Comparison of ENCODE assay signal across 8 mouse cellular contexts in the genomic region with DNA sequence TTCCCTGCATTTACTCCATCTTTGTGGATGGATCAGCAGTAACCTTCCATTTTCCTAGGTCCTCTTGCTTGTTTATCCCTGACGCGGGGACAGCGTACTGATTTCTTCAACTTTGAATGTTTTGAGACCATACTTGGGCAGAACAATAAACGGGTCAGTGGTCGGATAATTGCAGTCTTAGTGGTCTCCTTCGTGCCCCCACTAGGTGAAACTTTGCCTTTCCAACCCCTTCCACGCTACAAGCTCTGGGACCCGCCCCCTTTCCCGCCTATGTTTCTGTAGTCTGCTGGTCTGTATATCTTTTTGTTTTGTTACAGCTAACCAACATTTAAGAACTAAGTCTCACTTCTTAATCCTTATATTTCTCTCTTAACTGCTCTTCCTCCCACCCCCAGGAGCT. TPM values are rescaled to one million over a fixed set of nuclear protein-coding genes. Genes with fewer than 3 reads are reported as not detected.
DNase-seq lines count a peak whose midpoint lies in the region; ATAC-seq and TF ChIP-seq lines count a peak whose summit lies in the region.

No protein-coding gene starts in this region.

- no peaks in the 10 kb centered on the region; the same call in 1 of the 2 replicates for H3K4me1 ChIP-seq in lung, adult 2 months (ENCODE audit: control insufficient read depth, insufficient read depth, low read length)
- H3K4me1 ChIP-seq in forebrain, embryonic 12.5 days = no peaks in the 10 kb centered on the region
- H3K4me1 ChIP-seq in liver, embryonic 15.5 days (replicated peaks) = no peaks in the 10 kb centered on the region

- peak overlapping the region; percentile 53 for H3K4me2 ChIP-seq in forebrain, embryonic 12.5 days
- peak overlapping the region; percentile 77 for H3K4me2 ChIP-seq in liver, embryonic 15.5 days

- H3K4me3 ChIP-seq in lung, adult 2 months (replicated peaks; ENCODE audit: extremely low read depth, low read depth, low read length) = no peak overlapping the region
- peak overlapping the region; percentile 54 for H3K4me3 ChIP-seq in forebrain, embryonic 12.5 days (replicated peaks)
- peak overlapping the region; percentile 70 for H3K4me3 ChIP-seq in liver, embryonic 15.5 days (replicated peaks)

- TF ChIP-seq POLR2A in lung, adult 2 months (IDR thresholded peaks at IDR 0.05; ENCODE audit: borderline replicate concordance, extremely low read depth, low read depth, low read length) = no peak

- DNase-seq in adrenal gland, adult 2 months = peak; percentile 6
- no peak for DNase-seq in adrenal gland, adult 18-20 months (ENCODE audit: low spot score in 2 of 2)
- peak; percentile 3 for DNase-seq in lung, adult 2 months
- DNase-seq in lung, postnatal 14 days = no peak
- DNase-seq in ovary, postnatal 10 days (ENCODE audit: low spot score) = no peak
- no peak for DNase-seq in spleen, postnatal 36 days (ENCODE audit: low spot score in 2 of 2)

- no peaks in the 10 kb centered on the region for H3K9me3 ChIP-seq in forebrain, embryonic 12.5 days
- no peaks in the 10 kb centered on the region for H3K9me3 ChIP-seq in liver, embryonic 15.5 days (replicated peaks)

- peak overlapping the region; percentile 67 for H3K9ac ChIP-seq in forebrain, embryonic 12.5 days
- peak overlapping the region; percentile 67 for H3K9ac ChIP-seq in liver, embryonic 15.5 days

- H3K27ac ChIP-seq in forebrain, embryonic 12.5 days = 0 out of 2 replicates have a peak overlapping the region, but pooled peaks have one; percentile 94
- peak overlapping the region; percentile 95; the same call in 1 of the 2 replicates for H3K27ac ChIP-seq in liver, embryonic 15.5 days (replicated peaks)

- 29% methylated on average over 9 of the region's 9 CpGs for WGBS in lung, adult 2 months
- 20% methylated on average over 9 of the region's 9 CpGs for WGBS in forebrain, embryonic 12.5 days
- 11% methylated on average over 9 of the region's 9 CpGs for WGBS in liver, embryonic 15.5 days (ENCODE audit: insufficient replicate concordance)

- no peak for ATAC-seq in forebrain, embryonic 12.5 days (ENCODE audit: low FRiP score)
- no peak for ATAC-seq in liver, embryonic 15.5 days (ENCODE audit: insufficient read depth)

- TF ChIP-seq CTCF in lung, adult 2 months (IDR thresholded peaks at IDR 0.05; ENCODE audit: insufficient read depth, low read length) = no peak

- no peaks in the 10 kb centered on the region for H3K27me3 ChIP-seq in forebrain, embryonic 12.5 days
- H3K27me3 ChIP-seq in liver, embryonic 15.5 days = no peaks in the 10 kb centered on the region

- H3K36me3 ChIP-seq in forebrain, embryonic 12.5 days (replicated peaks) = no peaks in the 10 kb centered on the region
- H3K36me3 ChIP-seq in liver, embryonic 15.5 days (replicated peaks) = no peaks in the 10 kb centered on the region

RNA-seq across cellular contexts. Expression of a gene that starts 3.8 kb away (rescaled TPM):
- total RNA-seq in adrenal gland, adult 2 months (2021) = 100 to 1,000 TPM; 168 to 196 TPM
- 37.4 and 48.3 TPM in 2 replicates for polyA plus RNA-seq in adrenal gland, adult 2 months (2012; rRNA removed)
- total RNA-seq in adrenal gland, adult 18-20 months (2021) = 100 to 1,000 TPM; 174 to 184 TPM
- polyA plus RNA-seq in lung, adult 2 months (2012; rRNA removed) = 45.0 and 55.2 TPM in 2 replicates
- polyA plus RNA-seq in forebrain, embryonic 12.5 days (2016; fragmentation: Nextera tagmentation; extraction: Ambion mirVana) = 86.8 and 90.6 TPM in 2 replicates
- 13.4 and 15.8 TPM in 2 replicates for polyA plus RNA-seq in liver, embryonic 15.5 days (2015; fragmentation: Nextera tagmentation; extraction: Ambion mirVana)

Comparison
In these comparisons a context has a peak if more than half of its experiments do, and no peak if none do; other contexts are left out.
1. DNase-seq: peak in adrenal gland, adult 2 months (single experiment) and lung, adult 2 months (single experiment); none in adrenal gland, adult 18-20 months (0 of 2), lung, postnatal 14 days (single experiment), ovary, postnatal 10 days (single experiment) and spleen, postnatal 36 days (0 of 2).